Mouse (Mus musculus) lung, adult 2 months (tissue): Measurements from ENCODE around the gene Rtkn2.

Experiments used
- CTCF ChIP-seq: fragments of 200-500 bp; IDR thresholded peaks from 2 replicates; pipeline ENCODE4 v1.5.1; 2011; ENCODE audit warnings: mild to moderate bottlenecking, low read length, control low read depth; ENCODE audit not compliant: insufficient read depth
- POLR2A ChIP-seq: fragments of 200-500 bp; IDR thresholded peaks from 2 replicates; pipeline ENCODE4 v1.6.1; 2011; ENCODE audit warnings: low read depth, mild to moderate bottlenecking, control low read depth, low read length, borderline replicate concordance; ENCODE audit errors: extremely low read depth

GRCm38 (mm10) chr10:68078708-68079107 is 99.3 kb downstream of the Rtkn2 start:
- TF ChIP-seq POLR2A (no peak), CTCF (no peak)
